Mouse (Mus musculus): ENCODE measurements around the gene Crip2. TPM values are rescaled to one million over a fixed set of nuclear protein-coding genes. Genes with fewer than 3 reads are reported as not detected.

Gene Crip2
- polyA plus RNA-seq, 1 experiment from 2014 or later, result 53.5 TPM

GRCm38 (mm10) chr12:113151661-113152271, 11.7 kb downstream of the Crip2 start:
- H3K4me2 ChIP-seq, result peak overlapping the region; percentile 89
- H3K4me1 ChIP-seq, result peaks cover 73% of the 10 kb centered on the region
- peak overlapping the region; percentile 59 for H3K4me3 ChIP-seq
- no peak for ATAC-seq
- H3K36me3 ChIP-seq, result no peaks in the 10 kb centered on the region
- H3K9me3 ChIP-seq (replicated peaks), result no peaks in the 10 kb centered on the region
- H3K27ac ChIP-seq, result no peak overlapping the region
- under 1% methylated on average over 36 of the region's 36 CpGs for WGBS (ENCODE audit: insufficient replicate concordance)
- peaks cover 66% of the 10 kb centered on the region for H3K27me3 ChIP-seq (replicated peaks)
- peak overlapping the region; percentile 64 for H3K9ac ChIP-seq

GRCm38 (mm10) chr12:113152272-113152661, 12.2 kb downstream of the Crip2 start:
- no peak overlapping the region for H3K27ac ChIP-seq
- no peaks in the 10 kb centered on the region for H3K9me3 ChIP-seq (replicated peaks)
- peaks cover 61% of the 10 kb centered on the region for H3K27me3 ChIP-seq (replicated peaks)
- peak overlapping the region; percentile 64 for H3K9ac ChIP-seq
- 5% methylated on average over 19 of the region's 19 CpGs for WGBS (ENCODE audit: insufficient replicate concordance)
- H3K4me3 ChIP-seq, result peak overlapping the region; percentile 59
- H3K4me2 ChIP-seq, result peak overlapping the region; percentile 89
- ATAC-seq, result no peak
- H3K36me3 ChIP-seq, result no peaks in the 10 kb centered on the region
- peaks cover 73% of the 10 kb centered on the region for H3K4me1 ChIP-seq

DNA sequence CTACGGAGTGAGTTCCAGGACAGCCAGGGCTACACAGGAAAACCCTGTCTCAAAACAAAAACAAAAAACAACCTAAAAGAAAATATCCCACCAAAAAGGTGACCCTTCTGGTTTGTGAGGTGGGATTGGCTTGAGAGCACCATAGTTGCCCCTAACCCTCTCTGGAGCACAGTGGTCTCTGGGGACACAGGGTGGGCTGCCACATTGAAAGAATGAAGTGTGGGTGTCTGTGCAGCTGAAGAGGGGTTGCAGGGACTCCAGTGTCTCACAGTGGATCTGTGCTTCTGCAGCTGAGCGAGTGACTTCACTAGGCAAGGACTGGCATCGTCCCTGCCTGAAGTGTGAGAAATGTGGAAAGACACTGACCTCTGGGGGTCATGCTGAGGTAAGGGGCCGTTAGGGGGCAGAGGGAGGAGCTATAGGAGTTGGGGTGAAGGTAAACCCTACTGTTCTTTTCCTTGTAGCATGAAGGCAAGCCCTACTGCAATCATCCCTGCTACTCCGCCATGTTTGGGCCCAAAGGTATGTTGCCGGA, 13.0 kb downstream of the Crip2 start:
- no peak for ATAC-seq
- H3K4me3 ChIP-seq, result peak overlapping the region; percentile 59; the same call in 1 of the 2 replicates
- peak overlapping the region; percentile 89 for H3K4me2 ChIP-seq
- no peaks in the 10 kb centered on the region for H3K9me3 ChIP-seq (replicated peaks)
- no peak overlapping the region for H3K27ac ChIP-seq
- H3K4me1 ChIP-seq, result peaks cover 72% of the 10 kb centered on the region
- peaks cover 7% of the 10 kb centered on the region for H3K36me3 ChIP-seq
- no peak overlapping the region for H3K9ac ChIP-seq
- WGBS (ENCODE audit: insufficient replicate concordance), result 76% methylated on average over 6 of the region's 6 CpGs
- H3K27me3 ChIP-seq (replicated peaks), result peaks cover 54% of the 10 kb centered on the region

DNA sequence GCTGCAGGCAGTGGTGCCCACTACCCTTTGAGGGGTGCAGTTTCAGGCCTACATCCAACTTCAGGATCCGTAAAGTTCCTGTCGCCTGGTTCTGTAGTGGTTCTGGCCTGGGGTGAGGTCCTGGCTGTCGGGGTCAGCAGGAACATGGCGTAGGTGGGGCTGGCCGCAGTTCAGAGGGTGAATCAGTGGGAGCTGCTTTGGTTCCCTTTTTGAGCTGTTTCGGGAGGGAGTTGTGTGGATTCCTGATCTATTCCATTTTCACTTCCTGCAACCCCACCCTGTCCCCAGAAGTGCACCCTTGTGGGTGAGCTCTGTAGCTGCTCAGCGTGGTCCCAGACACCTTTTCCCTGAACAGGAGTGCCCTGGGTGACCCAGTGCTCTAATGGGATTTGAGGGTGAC, 13.9 kb downstream of the Crip2 start:
- Histone ChIP-seq H3K27me3 (replicated peaks) (peaks cover 45% of the 10 kb centered on the region), H3K9me3 (replicated peaks) (no peaks in the 10 kb centered on the region), H3K4me1 (peaks cover 63% of the 10 kb centered on the region), H3K27ac (no peak overlapping the region), H3K9ac (no peak overlapping the region), H3K4me3 (no peak overlapping the region), H3K4me2 (no peak overlapping the region), H3K36me3 (peaks cover 14% of the 10 kb centered on the region)
- WGBS (ENCODE audit: insufficient replicate concordance), result 71% methylated on average over 7 of the region's 7 CpGs
- no peak for ATAC-seq

DNA sequence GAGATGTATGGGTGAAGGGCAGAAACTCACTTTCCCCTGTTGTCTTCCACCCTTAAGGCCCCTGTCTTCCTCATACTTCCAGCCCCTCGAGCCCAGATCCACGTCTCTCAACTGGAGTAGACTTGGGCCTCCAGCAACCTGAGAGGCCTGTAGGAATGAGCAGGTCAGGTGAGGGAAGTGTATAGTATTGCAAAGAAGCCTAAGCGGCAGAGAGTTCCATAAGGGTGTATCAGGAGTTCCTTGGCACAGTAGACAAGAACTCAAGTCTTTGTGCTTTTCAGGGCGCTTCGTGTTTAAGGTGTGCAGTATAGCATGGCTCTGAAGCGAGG, 14.7 kb downstream of the Crip2 start:
- 73% methylated on average over 6 of the region's 6 CpGs for WGBS (ENCODE audit: insufficient replicate concordance)
- peak overlapping the region; percentile 92 for H3K4me2 ChIP-seq
- no peak for ATAC-seq
- no peaks in the 10 kb centered on the region for H3K9me3 ChIP-seq (replicated peaks)
- H3K36me3 ChIP-seq, result peaks cover 19% of the 10 kb centered on the region
- peaks cover 38% of the 10 kb centered on the region for H3K27me3 ChIP-seq (replicated peaks)
- H3K4me3 ChIP-seq, result peak overlapping the region; percentile 78
- no peak overlapping the region; the same call in 1 of the 2 replicates for H3K9ac ChIP-seq
- H3K27ac ChIP-seq, result 0 out of 2 replicates have a peak overlapping the region, but pooled peaks have one; percentile 67
- H3K4me1 ChIP-seq, result peaks cover 58% of the 10 kb centered on the region

- no peaks in the 10 kb centered on the region for H3K9me3 ChIP-seq (replicated peaks)
- no peak for ATAC-seq
- WGBS (ENCODE audit: insufficient replicate concordance), result 5% methylated on average over 32 of the region's 32 CpGs
- H3K36me3 ChIP-seq, result peaks cover 22% of the 10 kb centered on the region
- peaks cover 33% of the 10 kb centered on the region for H3K27me3 ChIP-seq (replicated peaks)
- peak overlapping the region; percentile 68 for H3K9ac ChIP-seq
- peak overlapping the region; percentile 92 for H3K4me2 ChIP-seq
- peak overlapping the region; percentile 78 for H3K4me3 ChIP-seq
- peak overlapping the region; percentile 67 for H3K27ac ChIP-seq
- peaks cover 58% of the 10 kb centered on the region for H3K4me1 ChIP-seq
These were observed 15.2 kb downstream of the Crip2 start for GRCm38 (mm10) chr12:113155076-113155771.

DNA sequence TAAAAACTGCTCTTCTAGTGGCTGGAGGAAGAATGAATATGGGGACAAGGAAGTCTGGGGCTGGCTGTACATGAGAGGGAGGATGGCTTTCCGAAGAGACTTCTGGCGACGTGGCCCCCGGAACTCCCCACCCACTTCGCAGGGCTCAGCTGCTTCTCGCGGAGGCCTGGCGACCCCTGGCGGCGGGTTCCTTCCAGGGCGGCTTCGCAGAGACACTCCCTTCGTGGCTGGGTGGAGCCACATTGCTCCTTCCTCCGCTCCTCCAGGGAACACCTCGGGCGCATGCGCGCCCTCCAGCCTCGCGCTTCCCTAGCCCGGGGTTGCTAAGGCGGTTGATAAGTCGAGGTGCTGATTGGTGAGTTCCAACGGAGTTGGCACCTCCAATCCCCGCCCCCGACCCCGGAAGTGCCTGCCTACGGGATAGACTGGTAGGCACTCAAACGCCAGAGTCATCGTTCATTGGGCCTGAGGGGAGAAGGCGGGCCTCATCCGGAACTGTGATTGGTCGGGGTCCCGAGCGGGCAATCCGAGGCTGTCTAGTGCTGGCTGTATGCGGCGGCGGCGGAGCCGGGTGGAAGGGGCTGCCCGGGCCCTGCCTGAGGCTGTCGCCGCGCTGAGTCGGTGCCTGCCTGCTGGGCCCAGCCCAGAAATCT, 16.0 kb downstream of the Crip2 start, which contains the start of gene Tedc1:
Tedc1 (plus strand) TSS at position 535 of the 653 bp plus-strand sequence.
- H3K4me2 ChIP-seq, result peak within 1 kb of the TSS; percentile 94
- peaks cover 50% of the 10 kb centered on the region for H3K4me1 ChIP-seq
- H3K27ac ChIP-seq, result peak within 1 kb of the TSS; percentile 75
- under 1% methylated on average over 46 of the region's 46 CpGs for WGBS (ENCODE audit: insufficient replicate concordance)
- H3K4me3 ChIP-seq, result peak within 1 kb of the TSS; percentile 78
- peak; percentile 96 for ATAC-seq
- H3K36me3 ChIP-seq, result peaks cover 28% of the 10 kb centered on the region
- peaks cover 25% of the 10 kb centered on the region for H3K27me3 ChIP-seq (replicated peaks)
- H3K9me3 ChIP-seq (replicated peaks), result no peaks in the 10 kb centered on the region
- peak within 1 kb of the TSS; percentile 85 for H3K9ac ChIP-seq

DNA sequence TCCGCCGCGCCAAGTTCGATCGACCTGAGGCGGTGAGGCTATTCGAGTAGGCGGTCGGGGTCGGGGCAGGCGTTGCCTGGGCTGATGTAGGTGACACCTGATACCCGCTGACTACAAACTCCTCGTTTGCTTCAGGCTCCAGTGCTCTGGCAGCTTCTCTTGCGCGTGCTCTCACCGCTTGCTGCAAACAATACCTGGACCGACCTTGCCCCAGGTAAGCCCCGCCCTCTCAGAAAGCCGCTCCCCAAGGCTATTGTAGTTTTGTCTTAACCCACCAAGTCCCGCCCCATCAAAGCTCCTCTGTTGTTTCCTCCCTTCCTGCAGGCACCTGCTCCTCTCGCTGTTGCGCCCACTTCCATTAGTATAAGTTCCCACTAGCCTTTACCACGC, 16.5 kb downstream of the Crip2 start:
- ATAC-seq, result peak; percentile 22

DNA sequence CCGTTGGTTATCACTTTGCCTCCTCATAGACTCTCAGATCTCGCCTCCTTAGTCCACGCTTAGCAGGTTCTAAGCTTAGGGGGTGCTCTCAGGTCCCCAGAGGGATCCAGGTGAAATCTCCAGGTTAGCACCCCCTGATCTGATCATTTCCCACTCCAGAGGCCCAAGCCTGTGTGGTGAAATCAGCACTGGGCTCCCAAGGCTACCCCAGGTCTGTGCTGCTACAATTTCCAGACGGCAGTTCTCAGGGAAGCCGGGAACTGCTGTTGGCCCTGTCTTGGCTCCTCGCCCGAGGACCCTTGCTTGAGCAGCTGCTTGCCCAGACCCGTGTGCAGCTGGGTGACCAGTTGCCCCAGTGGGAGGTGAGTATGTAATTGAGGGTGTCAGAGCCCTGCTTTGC, 17.0 kb downstream of the Crip2 start:
- peaks cover 40% of the 10 kb centered on the region for H3K4me1 ChIP-seq
- peaks cover 38% of the 10 kb centered on the region for H3K36me3 ChIP-seq
- H3K4me3 ChIP-seq, result peak overlapping the region; percentile 78
- peak overlapping the region; percentile 3; the same call in 1 of the 2 replicates for H3K27ac ChIP-seq
- H3K27me3 ChIP-seq (replicated peaks), result peaks cover 15% of the 10 kb centered on the region
- H3K9me3 ChIP-seq (replicated peaks), result no peaks in the 10 kb centered on the region
- peak overlapping the region; percentile 85 for H3K9ac ChIP-seq
- peak overlapping the region; percentile 94 for H3K4me2 ChIP-seq
- 46% methylated on average over 8 of the region's 8 CpGs for WGBS (ENCODE audit: insufficient replicate concordance)
- no peak for ATAC-seq

More for the DNA sequence above, 16.5 kb downstream of the Crip2 start:
- Histone ChIP-seq H3K36me3 (peaks cover 33% of the 10 kb centered on the region), H3K9ac (peak overlapping the region; percentile 85), H3K4me2 (peak overlapping the region; percentile 94), H3K4me3 (peak overlapping the region; percentile 78), H3K4me1 (peaks cover 45% of the 10 kb centered on the region), H3K9me3 (replicated peaks) (no peaks in the 10 kb centered on the region), H3K27me3 (replicated peaks) (peaks cover 19% of the 10 kb centered on the region), H3K27ac (peak overlapping the region; percentile 75)
- under 1% methylated on average over 23 of the region's 23 CpGs for WGBS (ENCODE audit: insufficient replicate concordance)

- Histone ChIP-seq H3K9me3 (replicated peaks) (no peaks in the 10 kb centered on the region), H3K4me3 (no peak overlapping the region), H3K9ac (peak overlapping the region; percentile 85; the same call in 1 of the 2 replicates)
These were observed 17.5 kb downstream of the Crip2 start for GRCm38 (mm10) chr12:113157521-113157920.

DNA sequence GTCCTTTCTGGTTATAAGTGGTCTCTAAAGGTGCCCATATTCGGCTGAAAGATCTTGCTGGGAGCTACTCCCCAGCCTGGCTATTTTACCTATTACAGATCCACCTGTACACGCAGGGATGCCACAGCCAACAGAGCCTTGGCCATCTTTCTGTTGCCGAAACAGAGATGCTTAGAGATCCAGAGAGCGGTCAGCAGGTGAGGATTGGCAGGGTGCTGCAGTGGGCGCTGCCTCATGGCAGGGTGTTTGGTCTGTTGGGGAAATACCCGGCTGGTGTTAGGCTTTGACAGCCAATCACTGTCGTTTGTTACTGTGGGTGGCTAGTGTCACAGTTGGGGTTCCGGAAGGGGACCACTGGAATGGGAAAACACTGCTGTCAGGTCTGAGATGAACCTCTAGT, 17.9 kb downstream of the Crip2 start:
- WGBS (ENCODE audit: insufficient replicate concordance), result 82% methylated on average over 8 of the region's 8 CpGs
- Histone ChIP-seq H3K9ac (no peak overlapping the region), H3K27ac (no peak overlapping the region), H3K4me1 (peaks cover 30% of the 10 kb centered on the region), H3K4me2 (no peak overlapping the region), H3K36me3 (peaks cover 48% of the 10 kb centered on the region), H3K9me3 (replicated peaks) (no peaks in the 10 kb centered on the region), H3K27me3 (replicated peaks) (peaks cover 5% of the 10 kb centered on the region; the same call in 1 of the 2 replicates), H3K4me3 (no peak overlapping the region)
- ATAC-seq, result no peak

More at GRCm38 (mm10) chr12:113157521-113157920, 17.5 kb downstream of the Crip2 start:
- Histone ChIP-seq H3K36me3 (peaks cover 43% of the 10 kb centered on the region), H3K27ac (no peak overlapping the region), H3K4me2 (peak overlapping the region; percentile 94), H3K4me1 (peaks cover 35% of the 10 kb centered on the region), H3K27me3 (replicated peaks) (peaks cover 10% of the 10 kb centered on the region; the same call in 1 of the 2 replicates)
- ATAC-seq, result no peak
- WGBS (ENCODE audit: insufficient replicate concordance), result 81% methylated on average over 8 of the region's 8 CpGs
